Mouse (Mus musculus) embryonic facial prominence, embryonic 12.5 days (tissue): ENCODE measurements around the gene Smyd3. TPM values are rescaled to one million over a fixed set of nuclear protein-coding genes. Genes with fewer than 3 reads are reported as not detected.
A peak's percentile ranks its signal among the peaks of the same experiment; 100 is the strongest.

ENCODE experiments used
- ATAC-seq: fragments of 200-750 bp; cut with Nextera tagmentation; 2 replicates; pipeline ENCODE4 v1.8.0; 2017; ENCODE audit not compliant: insufficient number of reproducible peaks, insufficient read depth, low FRiP score, low TSS enrichment
- H3K27ac ChIP-seq: fragments of 300-500 bp; sonication (generic); 2 replicates; pipeline ENCODE4 v1.5.1; 2016; ENCODE audit warnings: mild to moderate bottlenecking
- H3K27me3 ChIP-seq: fragments of 300-500 bp; sonication (generic); 2 replicates; pipeline ENCODE4 v1.6.1; 2016; ENCODE audit warnings: mild to moderate bottlenecking, moderate library complexity
- H3K36me3 ChIP-seq: fragments of 300-500 bp; sonication (generic); 2 replicates; pipeline ENCODE4 v1.6.1; 2016; ENCODE audit warnings: mild to moderate bottlenecking
- H3K4me1 ChIP-seq: fragments of 300-500 bp; sonication (generic); 2 replicates; pipeline ENCODE4 v1.6.1; 2016
- H3K4me2 ChIP-seq: fragments of 300-500 bp; sonication (generic); replicated peaks from 2 replicates; pipeline ENCODE4 v1.6.1; 2016; ENCODE audit warnings: mild to moderate bottlenecking, moderate library complexity
- H3K4me3 ChIP-seq: fragments of 300-500 bp; sonication (generic); 2 replicates; pipeline ENCODE4 v1.5.1; 2016; ENCODE audit warnings: mild to moderate bottlenecking
- H3K9ac ChIP-seq: fragments of 300-500 bp; sonication (generic); 2 replicates; pipeline ENCODE4 v1.6.1; 2016; ENCODE audit warnings: mild to moderate bottlenecking, moderate library complexity
- H3K9me3 ChIP-seq: fragments of 300-500 bp; sonication (generic); 2 replicates; pipeline ENCODE4 v1.6.1; 2016; ENCODE audit warnings: mild to moderate bottlenecking, moderate library complexity
- WGBS: fragments of 180-500 bp; shearing (Covaris S2); methylation state at CpG from one replicate; pipeline ENCODE4 v1.1.7; 2016; 5-methylcytosine and 5-hydroxymethylcytosine counted together
- polyA plus RNA-seq: library from polyadenylated mRNA; unstranded; fragments of >200 nt; fragmentation: Nextera tagmentation; extraction: Ambion mirVana; gene quantifications from 2 replicates; pipeline ENCODE4 v1.2.1, GENCODE M21; 2016

Smyd3 gene
- polyA plus RNA-seq, 1 experiment from 2014 or later = 28.9 TPM

GRCm38 (mm10) chr1:179419091-179419490 lies 98.8 kb downstream of the Smyd3 start:
- no peaks in the 10 kb centered on the region for H3K27me3 ChIP-seq
- no peak overlapping the region for H3K4me3 ChIP-seq
- H3K4me1 ChIP-seq = 0 out of 2 replicates have a peak, but pooled peaks cover 4% of the 10 kb centered on the region
- no peaks in the 10 kb centered on the region for H3K36me3 ChIP-seq
- no peak overlapping the region for H3K9ac ChIP-seq
- WGBS = 64% methylated on average over 4 of the region's 4 CpGs
- H3K9me3 ChIP-seq = no peaks in the 10 kb centered on the region
- no peak for ATAC-seq
- no peak overlapping the region for H3K4me2 ChIP-seq
- H3K27ac ChIP-seq = no peak overlapping the region

DNA sequence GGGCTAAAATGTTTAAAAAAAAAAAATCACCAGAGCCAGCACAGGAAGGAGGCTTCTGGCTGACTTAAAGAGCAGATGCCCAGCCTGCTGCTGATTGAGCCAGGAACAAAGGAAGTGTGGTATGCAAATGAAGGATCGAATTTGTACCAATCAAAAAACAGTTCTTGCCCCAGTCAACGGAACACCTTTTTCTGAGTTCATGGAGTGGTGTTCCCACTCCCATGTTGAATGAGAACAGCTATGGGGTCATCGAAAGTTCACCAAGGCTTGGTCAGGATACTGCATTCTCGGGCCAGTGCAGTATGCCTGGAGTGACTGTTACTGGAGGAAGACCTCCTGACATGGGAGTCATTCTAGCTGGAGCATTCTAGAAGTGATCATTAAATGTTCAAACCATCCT lies 109.8 kb downstream of the Smyd3 start:
- H3K27ac ChIP-seq = no peak overlapping the region
- ATAC-seq = no peak
- WGBS = 80% methylated on average over 4 of the region's 4 CpGs

GRCm38 (mm10) chr1:179400835-179401234 lies 117.0 kb downstream of the Smyd3 start:
- Histone ChIP-seq H3K4me3 (no peak overlapping the region), H3K36me3 (no peaks in the 10 kb centered on the region), H3K9ac (no peak overlapping the region), H3K27ac (no peak overlapping the region), H3K4me2 (no peak overlapping the region), H3K9me3 (no peaks in the 10 kb centered on the region), H3K27me3 (no peaks in the 10 kb centered on the region), H3K4me1 (no peaks in the 10 kb centered on the region)
- 65% methylated on average over 5 of the region's 5 CpGs for WGBS
- no peak for ATAC-seq

More for the DNA sequence above, 109.8 kb downstream of the Smyd3 start:
- Histone ChIP-seq H3K9ac (no peak overlapping the region), H3K4me3 (no peak overlapping the region), H3K27me3 (no peaks in the 10 kb centered on the region), H3K4me1 (no peaks in the 10 kb centered on the region), H3K9me3 (no peaks in the 10 kb centered on the region), H3K36me3 (peaks cover 3% of the 10 kb centered on the region; the same call in 1 of the 2 replicates), H3K4me2 (no peak overlapping the region)

GRCm38 (mm10) chr1:179398639-179399038 lies 119.2 kb downstream of the Smyd3 start:
- H3K27ac ChIP-seq = no peak overlapping the region
- H3K36me3 ChIP-seq = no peaks in the 10 kb centered on the region
- H3K9me3 ChIP-seq = no peaks in the 10 kb centered on the region
- H3K4me2 ChIP-seq = no peak overlapping the region
- no peak overlapping the region for H3K4me3 ChIP-seq
- no peak overlapping the region for H3K9ac ChIP-seq
- no peaks in the 10 kb centered on the region for H3K4me1 ChIP-seq
- 68% methylated on average over 4 of the region's 4 CpGs for WGBS
- no peak for ATAC-seq
- H3K27me3 ChIP-seq = no peaks in the 10 kb centered on the region

DNA sequence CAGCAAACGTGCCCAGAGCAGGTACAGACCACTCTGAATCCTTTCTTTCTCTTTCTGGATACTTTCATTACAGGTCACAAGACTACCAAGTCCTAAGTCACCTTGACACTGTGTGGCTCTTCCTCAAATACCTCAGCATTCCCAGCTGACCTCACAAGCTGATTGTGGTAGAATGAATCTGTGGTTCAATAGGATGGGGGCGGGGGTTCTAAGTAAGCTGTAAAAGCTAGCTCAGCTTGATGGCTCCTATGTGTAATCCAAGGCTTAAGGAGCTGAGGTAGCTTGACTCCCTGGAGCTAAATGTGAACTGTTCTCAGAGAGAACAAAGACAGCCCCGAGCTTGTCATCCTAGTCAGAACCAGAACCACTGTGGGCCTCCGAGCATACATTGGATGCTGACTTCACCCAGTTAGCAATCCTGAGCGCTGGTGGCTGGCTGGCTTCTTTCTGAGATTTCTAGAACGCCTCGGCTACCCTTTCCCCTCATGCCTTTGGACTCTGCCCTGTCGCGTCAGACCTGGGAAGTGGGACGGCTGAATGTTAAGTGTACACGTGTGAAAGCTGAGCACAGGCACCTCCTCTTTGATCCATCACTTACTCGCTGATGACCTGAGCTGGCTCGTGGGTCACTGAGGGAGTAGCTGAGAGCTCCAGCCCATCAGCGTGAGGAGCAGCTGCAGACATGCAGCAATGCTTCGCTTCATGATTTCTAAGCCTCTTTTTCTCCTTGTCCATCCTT lies 131.4 kb downstream of the Smyd3 start:
- no peak overlapping the region for H3K27ac ChIP-seq
- 46% methylated on average over 15 of the region's 15 CpGs for WGBS
- 0 out of 2 replicates have a peak, but pooled peaks have one; percentile 41 for ATAC-seq

GRCm38 (mm10) chr1:179385691-179386090 lies 132.2 kb downstream of the Smyd3 start:
- 94% methylated on average over 7 of the region's 7 CpGs for WGBS
- Histone ChIP-seq H3K4me3 (no peak overlapping the region), H3K27ac (no peak overlapping the region), H3K9ac (no peak overlapping the region), H3K36me3 (no peaks in the 10 kb centered on the region), H3K27me3 (no peaks in the 10 kb centered on the region), H3K4me2 (no peak overlapping the region), H3K9me3 (no peaks in the 10 kb centered on the region), H3K4me1 (peaks cover 9% of the 10 kb centered on the region; the same call in 1 of the 2 replicates)
- ATAC-seq = no peak

More for the DNA sequence above, 131.4 kb downstream of the Smyd3 start:
- Histone ChIP-seq H3K4me2 (no peak overlapping the region), H3K4me1 (peaks cover 9% of the 10 kb centered on the region; the same call in 1 of the 2 replicates), H3K9me3 (no peaks in the 10 kb centered on the region), H3K27me3 (no peaks in the 10 kb centered on the region), H3K9ac (no peak overlapping the region), H3K4me3 (no peak overlapping the region), H3K36me3 (no peaks in the 10 kb centered on the region)

GRCm38 (mm10) chr1:179384296-179384695 lies 133.5 kb downstream of the Smyd3 start:
- H3K27me3 ChIP-seq = no peaks in the 10 kb centered on the region
- no peak for ATAC-seq
- H3K9me3 ChIP-seq = no peaks in the 10 kb centered on the region
- H3K4me2 ChIP-seq = no peak overlapping the region
- no peak overlapping the region for H3K4me3 ChIP-seq
- no peaks in the 10 kb centered on the region for H3K36me3 ChIP-seq
- no peak overlapping the region for H3K9ac ChIP-seq
- WGBS = 79% methylated on average over 2 of the region's 2 CpGs
- no peak overlapping the region for H3K27ac ChIP-seq
- peaks cover 9% of the 10 kb centered on the region; the same call in 1 of the 2 replicates for H3K4me1 ChIP-seq

- H3K27me3 ChIP-seq = no peaks in the 10 kb centered on the region
- no peak for ATAC-seq
- no peak overlapping the region for H3K9ac ChIP-seq
- WGBS = 92% methylated on average over 4 of the region's 4 CpGs
- H3K27ac ChIP-seq = no peak overlapping the region
- no peaks in the 10 kb centered on the region for H3K36me3 ChIP-seq
- no peaks in the 10 kb centered on the region for H3K4me1 ChIP-seq
- H3K4me3 ChIP-seq = no peak overlapping the region
- no peak overlapping the region for H3K4me2 ChIP-seq
- H3K9me3 ChIP-seq = no peaks in the 10 kb centered on the region
These were observed 139.7 kb downstream of the Smyd3 start for GRCm38 (mm10) chr1:179378102-179378501.

- peaks cover 3% of the 10 kb centered on the region; the same call in 1 of the 2 replicates for H3K4me1 ChIP-seq
- ATAC-seq = no peak
- H3K4me3 ChIP-seq = no peak overlapping the region
- no peaks in the 10 kb centered on the region for H3K9me3 ChIP-seq
- no peak overlapping the region for H3K9ac ChIP-seq
- WGBS = 87% methylated on average over 4 of the region's 4 CpGs
- H3K4me2 ChIP-seq = no peak overlapping the region
- H3K27ac ChIP-seq = no peak overlapping the region
- H3K36me3 ChIP-seq = no peaks in the 10 kb centered on the region
- no peaks in the 10 kb centered on the region for H3K27me3 ChIP-seq
These were observed 142.9 kb downstream of the Smyd3 start for GRCm38 (mm10) chr1:179374987-179375386.

- no peak for ATAC-seq
- Histone ChIP-seq H3K36me3 (no peaks in the 10 kb centered on the region), H3K9me3 (no peaks in the 10 kb centered on the region), H3K27ac (no peak overlapping the region), H3K9ac (no peak overlapping the region), H3K4me1 (peaks cover 6% of the 10 kb centered on the region; the same call in 1 of the 2 replicates), H3K27me3 (no peaks in the 10 kb centered on the region), H3K4me2 (no peak overlapping the region), H3K4me3 (no peak overlapping the region)
- 94% methylated on average over 11 of the region's 11 CpGs for WGBS
These were observed 143.9 kb downstream of the Smyd3 start for GRCm38 (mm10) chr1:179373911-179374310.

DNA sequence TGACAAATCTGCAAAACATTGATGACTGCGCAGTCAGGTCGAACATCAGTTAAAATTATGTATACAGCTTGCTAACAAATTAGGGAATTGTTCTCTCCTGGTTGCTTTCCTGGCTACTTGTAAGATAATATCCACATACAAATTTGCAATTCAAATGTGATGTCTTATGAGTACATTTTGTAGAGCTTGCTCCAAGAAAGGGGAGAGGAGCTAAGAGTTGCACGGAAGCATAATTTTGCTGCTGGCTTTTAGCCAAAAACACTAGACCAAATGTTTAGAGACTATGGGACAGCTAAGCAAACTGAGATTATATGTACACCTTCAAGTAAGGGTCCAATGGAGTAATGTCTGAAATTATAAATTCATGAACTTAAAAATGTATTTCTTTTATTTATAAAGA lies 146.7 kb downstream of the Smyd3 start:
- no peak overlapping the region for H3K4me2 ChIP-seq
- peaks cover 6% of the 10 kb centered on the region; the same call in 1 of the 2 replicates for H3K4me1 ChIP-seq
- WGBS = 66% methylated on average over 3 of the region's 3 CpGs
- H3K9ac ChIP-seq = no peak overlapping the region
- no peaks in the 10 kb centered on the region for H3K36me3 ChIP-seq
- H3K27ac ChIP-seq = no peak overlapping the region
- no peak for ATAC-seq
- H3K4me3 ChIP-seq = no peak overlapping the region
- H3K27me3 ChIP-seq = no peaks in the 10 kb centered on the region
- H3K9me3 ChIP-seq = no peaks in the 10 kb centered on the region

DNA sequence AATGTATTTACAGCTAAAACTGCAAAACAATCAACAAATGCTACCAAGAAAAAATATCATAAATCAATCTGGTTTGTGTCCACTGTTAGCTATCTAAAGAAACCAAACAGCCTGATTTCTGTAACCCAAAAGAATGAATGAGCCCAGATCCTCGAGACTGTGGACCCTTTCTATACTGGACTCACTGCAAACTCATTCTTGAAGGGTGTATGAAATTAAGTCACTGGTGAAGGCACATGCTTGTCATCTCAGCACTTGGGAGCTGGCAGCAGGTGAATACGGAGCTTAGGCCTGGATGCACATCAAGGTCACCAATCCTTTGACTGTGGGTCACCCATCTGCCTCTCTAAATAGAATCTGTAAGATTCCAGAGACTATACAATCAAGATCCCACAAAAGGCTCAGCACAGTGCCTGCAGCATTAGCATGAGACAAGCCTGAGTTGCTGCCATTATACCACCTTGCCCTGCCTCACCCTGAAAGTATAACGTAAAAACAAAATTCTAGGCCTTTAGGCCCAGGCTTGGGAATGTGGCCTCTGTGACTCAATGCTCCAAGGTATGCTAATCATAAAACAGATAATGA lies 149.3 kb downstream of the Smyd3 start:
- ATAC-seq = no peak
- H3K9ac ChIP-seq = no peak overlapping the region
- no peaks in the 10 kb centered on the region for H3K27me3 ChIP-seq
- no peak overlapping the region for H3K4me3 ChIP-seq
- H3K4me2 ChIP-seq = no peak overlapping the region
- H3K36me3 ChIP-seq = no peaks in the 10 kb centered on the region
- no peak overlapping the region for H3K27ac ChIP-seq
- H3K9me3 ChIP-seq = no peaks in the 10 kb centered on the region
- 84% methylated on average over 3 of the region's 3 CpGs for WGBS
- peaks cover 6% of the 10 kb centered on the region; the same call in 1 of the 2 replicates for H3K4me1 ChIP-seq
